Mouse (Mus musculus) MEL (cell line): Measurements from ENCODE around the gene Qtrt1.

Experiments used
- CTCF ChIP-seq, 3 experiments: IDR thresholded peaks in 2 of 3; conservative IDR thresholded peaks in 1 of 3; 2 replicates each; pipeline ENCODE4 v1.5.1; 2011 to 2012; ENCODE audit warnings: low read length in 3 of 3, low read depth in 2 of 3, mild to moderate bottlenecking in 2 of 3, improper control_type of control experiment in 1 of 3, inconsistent platforms in 1 of 3, mixed read lengths in 1 of 3, moderate library complexity in 1 of 3; ENCODE audit not compliant: control insufficient read depth in 1 of 3, insufficient read depth in 1 of 3, poor library complexity in 1 of 3, severe bottlenecking in 1 of 3
- E2F4 ChIP-seq: IDR thresholded peaks from 2 replicates; pipeline ENCODE4 v1.6.1; 2011; ENCODE audit warnings: low read depth, low read length, improper control_type of control experiment, borderline replicate concordance
- ELF1 ChIP-seq: IDR thresholded peaks from 2 replicates; pipeline ENCODE4 v1.6.1; 2014; ENCODE audit warnings: low read depth, mild to moderate bottlenecking, inconsistent platforms, low read length, improper control_type of control experiment, moderate library complexity
- ETS1 ChIP-seq: IDR thresholded peaks from 2 replicates; pipeline ENCODE4 v1.6.1; 2012; ENCODE audit warnings: low read depth, mild to moderate bottlenecking, inconsistent platforms, low read length, improper control_type of control experiment, moderate library complexity
- MAX ChIP-seq: IDR thresholded peaks from 2 replicates; pipeline ENCODE4 v1.6.1; 2011; ENCODE audit warnings: low read length, improper control_type of control experiment
- MEF2A ChIP-seq: IDR thresholded peaks from 2 replicates; pipeline ENCODE4 v1.6.1; 2014; ENCODE audit warnings: low read depth, mild to moderate bottlenecking, inconsistent platforms, low read length, improper control_type of control experiment; ENCODE audit not compliant: poor library complexity, insufficient replicate concordance, severe bottlenecking; ENCODE audit errors: extremely low read depth
- MYC ChIP-seq: IDR thresholded peaks from 2 replicates; pipeline ENCODE4 v1.6.1; 2011; ENCODE audit warnings: low read depth, mild to moderate bottlenecking, low read length, improper control_type of control experiment, moderate library complexity
- POLR2A ChIP-seq, 2 experiments: IDR thresholded peaks; 2 replicates each; pipeline ENCODE4 v1.6.1; 2011 to 2012; ENCODE audit warnings: low read length in 2 of 2, mild to moderate bottlenecking in 2 of 2, control low read depth in 1 of 2, improper control_type of control experiment in 1 of 2, low read depth in 1 of 2, moderate library complexity in 1 of 2; ENCODE audit not compliant: control insufficient read depth in 1 of 2, insufficient read depth in 1 of 2, poor library complexity in 1 of 2
- TAL1 ChIP-seq: IDR thresholded peaks from 2 replicates; pipeline ENCODE4 v1.6.1; 2012; ENCODE audit warnings: mild to moderate bottlenecking, inconsistent platforms, low read length, moderate library complexity, mixed read lengths
- TCF12 ChIP-seq: IDR thresholded peaks from 2 replicates; pipeline ENCODE4 v1.6.1; 2014; ENCODE audit warnings: low read depth, mild to moderate bottlenecking, inconsistent platforms, low read length, improper control_type of control experiment, moderate library complexity
- ZKSCAN1 ChIP-seq: IDR thresholded peaks from 2 replicates; pipeline ENCODE4 v1.6.1; 2012; ENCODE audit warnings: low read depth, mild to moderate bottlenecking, inconsistent platforms, low read length, improper control_type of control experiment, moderate library complexity
- ZMIZ1 ChIP-seq: IDR thresholded peaks from 2 replicates; pipeline ENCODE4 v1.6.1; 2012; ENCODE audit warnings: low read depth, mild to moderate bottlenecking, inconsistent platforms, low read length, improper control_type of control experiment, moderate library complexity

- TF ChIP-seq E2F4 (no peak), POLR2A (IDR thresholded peaks at IDR 0.05; ENCODE audit: control insufficient read depth in 1 of 2, insufficient read depth in 1 of 2, low read depth in 1 of 2, low read length in 2 of 2, poor library complexity in 1 of 2) (no peak), CTCF (IDR thresholded peaks at IDR 0.05 in 2 of 3, conservative IDR thresholded peaks at IDR 0.05 in 1 of 3; ENCODE audit: control insufficient read depth in 1 of 3, insufficient read depth in 1 of 3, low read depth in 2 of 3, low read length in 3 of 3, poor library complexity in 1 of 3, severe bottlenecking in 1 of 3) (no peak), ZKSCAN1 (no peak), ETS1 (peak; percentile 79; the same call in 1 of the 2 replicates), MAX (peak; percentile 83), MYC (peak; percentile 97), ELF1 (no peak), MEF2A (no peak), ZMIZ1 (no peak), TAL1 (no peak), TCF12 (no peak)
Observed at GRCm38 (mm10) chr9:21453003-21453402, 41.4 kb downstream of the Qtrt1 start.
